Mouse (Mus musculus): ENCODE data around the gene Memo1.
A peak's percentile ranks its signal among the peaks of the same experiment; 100 is the strongest.

- TF ChIP-seq POLR2A (IDR thresholded peaks at IDR 0.05; ENCODE audit: low read depth, low read length) (no peak), USF2 (conservative IDR thresholded peaks at IDR 0.05; ENCODE audit: low read depth, low read length) (no peak), CTCF (conservative IDR thresholded peaks at IDR 0.05 in 1 of 2, IDR thresholded peaks at IDR 0.05 in 1 of 2; ENCODE audit: low read depth in 2 of 2, low read length in 2 of 2) (peak in 1 of 2 experiments; percentile 46; a peak in 2 of 4 replicates), ELF1 (IDR thresholded peaks at IDR 0.05; ENCODE audit: low read depth, low read length) (no peak), SIN3A (IDR thresholded peaks at IDR 0.05; ENCODE audit: low read length) (no peak), USF1 (IDR thresholded peaks at IDR 0.05; ENCODE audit: low read depth, low read length) (no peak)
Observed at GRCm38 (mm10) chr17:74193463-74193862, 101.9 kb downstream of the Memo1 start.

Measured in CH12.LX (cell line).